Mouse (Mus musculus): ENCODE results near the gene Grsf1. TPM values are rescaled to one million over a fixed set of nuclear protein-coding genes. Genes with fewer than 3 reads are reported as not detected.
A peak's percentile ranks its signal among the peaks of the same experiment; 100 is the strongest.

Gene Grsf1
- total RNA-seq, 2 experiments from 2014 or later = 26.3 to 31.3 TPM

DNA sequence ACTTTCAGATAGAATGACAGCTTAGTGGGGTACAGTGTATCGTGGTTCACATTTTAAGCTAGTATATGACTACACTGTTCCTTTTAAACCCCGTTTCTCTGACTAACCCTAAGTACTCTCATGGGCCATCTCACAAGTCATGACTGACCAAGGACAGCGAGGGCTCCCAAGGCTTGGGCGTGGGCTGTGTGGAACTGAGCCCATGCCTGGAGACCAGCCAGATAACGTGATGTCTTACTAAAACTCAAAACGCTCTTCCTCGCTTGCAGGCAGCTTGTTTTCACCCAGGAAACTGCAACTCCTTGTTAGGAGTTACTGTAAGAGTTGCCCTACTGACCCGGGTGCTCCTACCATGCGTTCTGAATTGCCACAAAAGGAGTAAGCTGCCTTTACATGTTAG, 32.5 kb downstream of the Grsf1 start:
- ATAC-seq (replicated peaks; ENCODE audit: low FRiP score, poor library complexity, severe bottlenecking) = no peak

DNA sequence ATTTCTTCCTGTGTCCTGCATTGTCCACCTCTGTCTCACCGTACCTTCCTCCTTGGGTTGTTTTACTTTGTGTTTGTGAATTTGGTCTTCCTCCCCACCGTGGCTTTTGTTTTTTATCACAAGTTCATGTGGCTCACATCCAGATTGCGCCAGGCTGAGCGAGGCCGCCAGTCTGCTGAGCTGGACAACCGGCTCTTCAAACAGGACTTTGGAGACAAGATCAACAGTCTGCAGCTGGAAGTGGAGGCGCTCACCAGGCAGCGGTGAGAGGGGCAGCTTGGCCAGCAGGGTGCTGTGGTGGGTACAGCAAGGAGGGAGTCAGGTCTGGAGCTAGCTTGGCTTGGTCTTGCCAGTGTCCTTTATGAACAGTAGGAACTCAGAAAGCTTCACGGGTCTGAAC, 33.2 kb downstream of the Grsf1 start:
- ATAC-seq (replicated peaks; ENCODE audit: low FRiP score, poor library complexity, severe bottlenecking) = no peak

GRCm38 (mm10) chr5:88634076-88634475, 41.9 kb downstream of the Grsf1 start:
- ATAC-seq (replicated peaks; ENCODE audit: low FRiP score, poor library complexity, severe bottlenecking) = no peak

DNA sequence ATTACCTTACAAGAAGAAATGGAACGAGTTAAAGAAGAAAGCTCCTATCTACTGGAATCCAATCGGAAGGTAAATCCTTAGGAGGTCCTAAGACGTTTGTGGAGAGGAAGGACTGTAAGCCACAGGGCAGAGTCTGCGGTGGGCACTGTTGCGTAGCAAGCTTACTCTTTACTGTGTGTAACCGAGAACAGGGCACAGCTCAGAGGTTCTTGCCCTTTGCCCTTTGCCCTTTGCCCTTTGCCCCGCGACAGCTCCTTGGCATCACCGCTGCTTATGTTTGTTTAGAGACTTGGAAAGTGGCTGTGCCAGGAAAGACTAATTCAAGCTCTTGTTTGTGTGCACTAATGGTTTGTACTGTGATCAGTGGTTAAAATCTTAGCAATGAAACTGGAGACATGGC, 43.5 kb downstream of the Grsf1 start:
- ATAC-seq (replicated peaks; ENCODE audit: low FRiP score, poor library complexity, severe bottlenecking) = no peak

GRCm38 (mm10) chr5:88631545-88631944, 44.4 kb downstream of the Grsf1 start:
- ATAC-seq (replicated peaks; ENCODE audit: low FRiP score, poor library complexity, severe bottlenecking) = no peak

DNA sequence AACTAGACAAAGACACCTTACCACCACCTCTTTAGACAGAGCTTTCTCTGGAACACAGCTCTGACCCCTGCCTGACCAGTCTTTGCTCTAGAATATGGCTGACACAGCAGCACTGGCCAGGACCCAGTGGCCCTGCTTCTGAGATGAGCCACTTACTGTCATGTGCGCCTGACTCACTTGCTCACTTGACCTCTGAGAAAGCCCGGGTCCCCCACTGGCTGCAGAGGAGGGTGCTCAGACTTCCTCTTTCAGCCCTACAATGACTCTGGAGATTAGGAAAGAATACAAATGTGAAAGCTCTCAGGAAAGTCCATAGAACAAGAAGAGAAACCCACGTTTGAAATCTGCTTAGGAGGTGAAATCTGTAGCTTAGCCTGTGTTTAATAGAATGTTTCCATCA, 45.1 kb downstream of the Grsf1 start:
- ATAC-seq (replicated peaks; ENCODE audit: low FRiP score, poor library complexity, severe bottlenecking) = no peak

- ATAC-seq (replicated peaks; ENCODE audit: low FRiP score, poor library complexity, severe bottlenecking) = no peak
These were observed 46.0 kb downstream of the Grsf1 start for GRCm38 (mm10) chr5:88629987-88630386.

DNA sequence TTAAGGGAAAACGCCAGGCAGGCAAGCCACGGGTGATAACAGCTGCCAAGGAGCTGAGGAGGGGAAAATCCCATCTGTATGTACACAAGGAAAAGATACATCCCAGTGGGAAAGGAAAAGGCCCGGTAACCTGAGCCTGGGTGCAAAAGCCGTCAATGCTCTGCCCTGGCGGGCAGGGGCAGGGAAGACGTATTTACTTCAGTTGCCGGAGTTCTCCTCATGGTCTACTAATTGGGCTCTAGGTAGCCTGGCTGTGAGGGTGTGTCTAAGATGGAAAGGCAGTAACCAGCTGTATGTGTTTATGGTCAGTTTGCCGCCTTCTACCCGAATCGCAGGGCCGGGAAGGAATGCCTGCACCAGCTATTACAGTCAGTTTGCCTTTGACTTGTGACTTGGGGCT, 46.8 kb downstream of the Grsf1 start:
- ATAC-seq (replicated peaks; ENCODE audit: low FRiP score, poor library complexity, severe bottlenecking) = no peak

GRCm38 (mm10) chr5:88627545-88627944, 48.4 kb downstream of the Grsf1 start:
- ATAC-seq (replicated peaks; ENCODE audit: low FRiP score, poor library complexity, severe bottlenecking) = peak; percentile 99

DNA sequence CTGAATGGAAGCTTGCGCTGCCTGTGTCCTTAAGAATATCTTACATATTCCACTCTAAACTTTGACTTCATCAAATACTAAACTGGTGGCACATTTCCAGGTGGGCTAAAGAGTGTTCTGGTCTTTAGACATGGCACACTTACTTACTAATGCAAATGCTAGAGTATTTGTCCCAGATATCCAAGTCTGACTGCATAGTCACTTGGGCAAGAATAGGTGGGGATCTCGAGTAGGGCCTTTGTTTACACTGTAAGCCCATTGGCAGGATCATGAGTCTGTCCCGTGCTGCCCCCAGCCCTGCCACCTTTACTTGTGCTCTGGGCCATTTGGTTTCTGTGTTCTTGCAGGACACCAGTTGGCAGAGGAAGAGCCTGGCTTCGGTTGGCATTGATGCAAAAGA, 59.0 kb downstream of the Grsf1 start:
- no peak for ATAC-seq (replicated peaks; ENCODE audit: low FRiP score, poor library complexity, severe bottlenecking)

DNA sequence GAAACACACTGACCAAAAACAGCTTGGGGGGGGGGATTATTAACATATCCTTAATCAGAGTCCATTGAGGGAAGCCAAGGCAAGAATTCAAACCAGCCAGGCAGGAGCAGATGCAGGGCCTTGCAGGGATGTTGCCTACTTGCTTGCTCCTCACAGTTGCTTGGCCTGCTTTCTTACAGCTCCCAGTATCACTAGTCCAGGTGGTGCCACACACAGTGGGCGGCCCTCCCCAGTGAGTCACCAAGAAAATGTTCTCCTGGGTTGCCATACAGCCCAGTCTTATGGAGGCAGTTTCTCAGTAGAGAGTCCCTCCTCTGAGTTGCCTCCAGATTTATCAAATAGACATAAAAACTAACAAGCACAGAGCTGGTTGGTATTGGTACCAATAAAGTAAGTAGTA, 61.8 kb downstream of the Grsf1 start:
- no peak for ATAC-seq (replicated peaks; ENCODE audit: low FRiP score, poor library complexity, severe bottlenecking)

Other genes starting within 250 kb of the Grsf1 start
- gene Ambn, start 220.2 kb downstream of the Grsf1 start, total RNA-seq (2015; ENCODE audit: low replicate concordance) = not detected in 2 replicates
- gene Ambn, start 220.2 kb downstream of the Grsf1 start, total RNA-seq (2017; ENCODE audit: low replicate concordance) = not detected in 2 replicates
- not detected in 2 replicates for gene Enam, start 188.2 kb downstream of the Grsf1 start, total RNA-seq (2015; ENCODE audit: low replicate concordance)
- not detected in 2 replicates for gene Enam, start 188.2 kb downstream of the Grsf1 start, total RNA-seq (2017; ENCODE audit: low replicate concordance)
- gene Jchain, start 148.3 kb downstream of the Grsf1 start, total RNA-seq (2015; ENCODE audit: low replicate concordance) = 73.6 and 78.4 TPM in 2 replicates
- 36.3 and 37.8 TPM in 2 replicates for gene Jchain, start 148.3 kb downstream of the Grsf1 start, total RNA-seq (2017; ENCODE audit: low replicate concordance)
- 10.6 and 20.5 TPM in 2 replicates for gene Utp3, start 121.7 kb downstream of the Grsf1 start, total RNA-seq (2015; ENCODE audit: low replicate concordance)
- gene Utp3, start 121.7 kb downstream of the Grsf1 start, total RNA-seq (2017; ENCODE audit: low replicate concordance) = 10.9 and 11.8 TPM in 2 replicates
- gene Rufy3, start 111.1 kb downstream of the Grsf1 start, total RNA-seq (2015; ENCODE audit: low replicate concordance) = 2.9 and 3.6 TPM in 2 replicates
- 3.7 and 6.7 TPM in 2 replicates for gene Rufy3, start 111.1 kb downstream of the Grsf1 start, total RNA-seq (2017; ENCODE audit: low replicate concordance)
- 21.7 and 33.6 TPM in 2 replicates for gene Mob1b, start 44.7 kb upstream of the Grsf1 start, total RNA-seq (2015; ENCODE audit: low replicate concordance)
- 15.7 and 19.4 TPM in 2 replicates for gene Mob1b, start 44.7 kb upstream of the Grsf1 start, total RNA-seq (2017; ENCODE audit: low replicate concordance)
- 66.0 and 106 TPM in 2 replicates for gene Dck, start 88.8 kb upstream of the Grsf1 start, total RNA-seq (2015; ENCODE audit: low replicate concordance)
- 75.0 and 113 TPM in 2 replicates for gene Dck, start 88.8 kb upstream of the Grsf1 start, total RNA-seq (2017; ENCODE audit: low replicate concordance)
- gene Slc4a4, start 210.6 kb upstream of the Grsf1 start, total RNA-seq (2015; ENCODE audit: low replicate concordance) = not detected in 2 replicates
- not detected in 2 replicates for gene Slc4a4, start 210.6 kb upstream of the Grsf1 start, total RNA-seq (2017; ENCODE audit: low replicate concordance)

Measured in erythroblast, adult 5-6 weeks (primary cell).